ENCODE assay signal across 8 mouse cellular contexts in the genomic region with DNA sequence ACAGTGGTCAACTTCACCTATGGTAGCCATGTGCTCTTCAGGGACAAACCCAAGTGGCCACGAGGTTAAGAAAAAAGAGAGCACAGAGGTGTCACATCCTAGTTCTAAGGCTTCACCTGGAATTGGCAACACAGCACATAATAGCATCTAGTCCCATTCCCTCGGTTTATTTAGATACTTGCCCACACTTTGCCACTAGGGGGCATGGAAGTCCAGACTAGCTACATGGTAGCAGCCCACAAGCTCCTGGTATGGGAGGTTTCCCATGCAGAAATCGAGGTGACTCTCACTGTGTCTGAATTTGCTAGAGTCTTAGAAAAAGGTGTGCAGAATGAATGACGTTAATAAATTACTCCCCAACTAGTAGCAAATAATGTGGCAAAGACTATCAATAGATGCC. TPM values are rescaled to one million over a fixed set of nuclear protein-coding genes. Genes with fewer than 3 reads are reported as not detected.
DNase-seq lines count a peak whose midpoint lies in the region; ATAC-seq and TF ChIP-seq lines count a peak whose summit lies in the region.

No protein-coding gene starts in this region.

- no peak overlapping the region for H3K9ac ChIP-seq in intestine, postnatal 0 days (ENCODE audit: low read depth, low read length)

- DNase-seq in testis, postnatal 14 days (ENCODE audit: low spot score) = no peak
- peak; percentile 63 to 84 for DNase-seq in cerebellum, postnatal 25 days
- DNase-seq in frontal cortex, postnatal 36 days (ENCODE audit: low spot score in 2 of 2) = peak; percentile 62 to 85
- peak; percentile 74 to 89 for DNase-seq in left cerebral cortex, postnatal 25 days (ENCODE audit: low spot score in 2 of 2)
- peak; percentile 52 for DNase-seq in midbrain, embryonic 10.5 days (ENCODE audit: low spot score)
- DNase-seq in spleen, postnatal 36 days (ENCODE audit: low spot score in 2 of 2) = peak; percentile 44 to 56

- H3K4me1 ChIP-seq in testis, adult 2 months (ENCODE audit: control insufficient read depth, insufficient read depth, low read length) = no peaks in the 10 kb centered on the region
- 0 out of 2 replicates have a peak, but pooled peaks cover 8% of the 10 kb centered on the region for H3K4me1 ChIP-seq in intestine, postnatal 0 days (replicated peaks; ENCODE audit: control insufficient read depth, insufficient read depth, low read length)
- peaks cover 4% of the 10 kb centered on the region; the same call in 1 of the 2 replicates for H3K4me1 ChIP-seq in midbrain, embryonic 10.5 days

- ATAC-seq in intestine, postnatal 0 days = peak; percentile 37; the same call in 1 of the 2 replicates

- no peaks in the 10 kb centered on the region for H3K9me3 ChIP-seq in intestine, postnatal 0 days (ENCODE audit: control insufficient read depth)
- no peaks in the 10 kb centered on the region for H3K9me3 ChIP-seq in midbrain, embryonic 10.5 days (replicated peaks)

- peak; percentile 39; the same call in 1 of the 2 replicates for TF ChIP-seq CTCF in testis, adult 2 months (IDR thresholded peaks at IDR 0.05; ENCODE audit: control insufficient read depth, insufficient read depth, insufficient replicate concordance, low read depth, low read length)
- TF ChIP-seq CTCF in intestine, postnatal 0 days (IDR thresholded peaks at IDR 0.05; ENCODE audit: low read depth) = peak; percentile 93

- no peaks in the 10 kb centered on the region for H3K27me3 ChIP-seq in testis, adult 2 months (ENCODE audit: control insufficient read depth, insufficient read depth, low read length)
- H3K27me3 ChIP-seq in intestine, postnatal 0 days (replicated peaks; ENCODE audit: control insufficient read depth, insufficient read depth, low read length) = no peaks in the 10 kb centered on the region
- no peaks in the 10 kb centered on the region for H3K27me3 ChIP-seq in midbrain, embryonic 10.5 days (ENCODE audit: low read depth, poor library complexity, severe bottlenecking)

- H3K27ac ChIP-seq in testis, adult 2 months (ENCODE audit: control insufficient read depth, insufficient read depth, low read depth, low read length) = no peak overlapping the region
- no peak overlapping the region for H3K27ac ChIP-seq in intestine, postnatal 0 days (ENCODE audit: low read depth, low read length)
- H3K27ac ChIP-seq in midbrain, embryonic 10.5 days (replicated peaks) = no peak overlapping the region

- intact Hi-C loops in left cerebral cortex, postnatal 25 days (cut with DNase I) = loop anchor here (5.0 kb wide), 1 partner anchor 397 kb away; no protein-coding TSS in a partner anchor

- no peak overlapping the region for H3K4me3 ChIP-seq in testis, adult 2 months (ENCODE audit: control insufficient read depth, low read depth, low read length)
- H3K4me3 ChIP-seq in intestine, postnatal 0 days (ENCODE audit: low read depth, low read length) = no peak overlapping the region
- no peak overlapping the region for H3K4me3 ChIP-seq in midbrain, embryonic 10.5 days

- no peaks in the 10 kb centered on the region for H3K36me3 ChIP-seq in testis, adult 2 months (ENCODE audit: control insufficient read depth, insufficient read depth, low read length)
- H3K36me3 ChIP-seq in intestine, postnatal 0 days (ENCODE audit: control insufficient read depth, insufficient read depth) = no peaks in the 10 kb centered on the region
- H3K36me3 ChIP-seq in midbrain, embryonic 10.5 days = 0 out of 2 replicates have a peak, but pooled peaks cover 2% of the 10 kb centered on the region

- TF ChIP-seq POLR2A in testis, adult 2 months (IDR thresholded peaks at IDR 0.05; ENCODE audit: control insufficient read depth, low read depth, low read length) = no peak

- H3K4me2 ChIP-seq in intestine, postnatal 0 days (replicated peaks; ENCODE audit: low read depth) = no peak overlapping the region

- WGBS in intestine, postnatal 0 days = 12% methylated on average over 4 of the region's 4 CpGs
- WGBS in midbrain, embryonic 10.5 days = 26% methylated on average over 4 of the region's 4 CpGs

RNA-seq across cellular contexts. Expression of gene Tmem97, which starts 9.9 kb away (rescaled TPM):
- polyA plus RNA-seq in testis, adult 2 months (2012; rRNA removed) = 491 and 534 TPM in 2 replicates
- 83.9 and 86.9 TPM in 2 replicates for polyA plus RNA-seq in intestine, postnatal 0 days (2015; fragmentation: Nextera tagmentation; extraction: Ambion mirVana)
- total RNA-seq in left cerebral cortex, postnatal 25 days (2021) = 10 to 100 TPM; 19.8 to 20.7 TPM
- polyA plus RNA-seq in midbrain, embryonic 10.5 days (2016; fragmentation: Nextera tagmentation; extraction: Ambion mirVana) = 91.6 and 110 TPM in 2 replicates

RNA-seq across cellular contexts. Expression of gene Ift20, which starts 24.3 kb away (rescaled TPM):
- 62.1 and 64.8 TPM in 2 replicates for polyA plus RNA-seq in testis, adult 2 months (2012; rRNA removed)
- 221 and 222 TPM in 2 replicates for polyA plus RNA-seq in intestine, postnatal 0 days (2015; fragmentation: Nextera tagmentation; extraction: Ambion mirVana)
- total RNA-seq in left cerebral cortex, postnatal 25 days (2021) = 10 to 100 TPM; 90.3 to 91.2 TPM
- 83.4 and 84.5 TPM in 2 replicates for polyA plus RNA-seq in midbrain, embryonic 10.5 days (2016; fragmentation: Nextera tagmentation; extraction: Ambion mirVana)

RNA-seq across cellular contexts. Expression of gene Tnfaip1, which starts 24.3 kb away (rescaled TPM):
- 9.8 and 10.0 TPM in 2 replicates for polyA plus RNA-seq in testis, adult 2 months (2012; rRNA removed)
- polyA plus RNA-seq in intestine, postnatal 0 days (2015; fragmentation: Nextera tagmentation; extraction: Ambion mirVana) = 64.7 and 71.5 TPM in 2 replicates
- 10 to 100 TPM; 38.5 to 39.0 TPM for total RNA-seq in left cerebral cortex, postnatal 25 days (2021)
- 85.1 and 89.6 TPM in 2 replicates for polyA plus RNA-seq in midbrain, embryonic 10.5 days (2016; fragmentation: Nextera tagmentation; extraction: Ambion mirVana)

RNA-seq across cellular contexts. Expression of gene Poldip2, which starts 48.5 kb away (rescaled TPM):
- polyA plus RNA-seq in testis, adult 2 months (2012; rRNA removed) = 111 and 129 TPM in 2 replicates
- polyA plus RNA-seq in intestine, postnatal 0 days (2015; fragmentation: Nextera tagmentation; extraction: Ambion mirVana) = 65.8 and 67.1 TPM in 2 replicates
- total RNA-seq in left cerebral cortex, postnatal 25 days (2021) = 100 to 1,000 TPM; 104 to 115 TPM
- polyA plus RNA-seq in midbrain, embryonic 10.5 days (2016; fragmentation: Nextera tagmentation; extraction: Ambion mirVana) = 148 and 157 TPM in 2 replicates

RNA-seq across cellular contexts. Expression of gene Tmem199, which starts 48.5 kb away (rescaled TPM):
- polyA plus RNA-seq in testis, adult 2 months (2012; rRNA removed) = 16.0 and 19.2 TPM in 2 replicates
- polyA plus RNA-seq in intestine, postnatal 0 days (2015; fragmentation: Nextera tagmentation; extraction: Ambion mirVana) = 49.2 and 51.2 TPM in 2 replicates
- total RNA-seq in left cerebral cortex, postnatal 25 days (2021) = 10 to 100 TPM; 38.8 to 45.1 TPM
- polyA plus RNA-seq in midbrain, embryonic 10.5 days (2016; fragmentation: Nextera tagmentation; extraction: Ambion mirVana) = 81.8 and 88.8 TPM in 2 replicates
